Mouse (Mus musculus): Measurements from ENCODE around the gene Slc29a1. TPM values are rescaled to one million over a fixed set of nuclear protein-coding genes. Genes with fewer than 3 reads are reported as not detected.

Slc29a1 gene
- total and polyA plus RNA-seq, 2 experiments from 2014 or later, result 68.3 to 84.4 TPM

DNA sequence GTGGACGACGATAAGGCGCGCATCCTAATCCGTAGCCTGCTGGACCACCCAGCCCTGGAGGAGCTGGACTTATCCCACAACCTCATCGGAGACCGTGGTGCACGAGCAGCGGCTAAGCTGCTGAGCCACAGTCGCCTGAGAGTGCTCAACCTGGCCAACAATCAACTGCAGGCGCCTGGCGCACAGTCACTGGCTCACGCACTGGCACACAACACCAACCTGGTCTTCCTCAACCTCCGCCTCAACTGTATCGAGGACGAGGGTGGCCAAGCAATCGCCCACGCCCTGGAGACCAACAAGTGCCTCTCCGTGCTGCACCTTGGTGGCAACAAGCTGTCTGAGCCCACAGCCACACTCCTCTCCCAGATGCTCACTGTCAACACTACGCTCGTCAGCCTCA, 59.7 kb downstream of the Slc29a1 start:
- ATAC-seq (no peak), DNase-seq (no peak)
- peaks cover 4% of the 10 kb centered on the region; the same call in 1 of the 2 replicates for H3K4me1 ChIP-seq (ENCODE audit: insufficient read depth)
- no peak overlapping the region for H3K4me2 ChIP-seq (ENCODE audit: low read depth)
- H3K9ac ChIP-seq, result no peak overlapping the region
- H3K9me3 ChIP-seq (ENCODE audit: low read length), result no peaks in the 10 kb centered on the region
- TF ChIP-seq CTCF (IDR thresholded peaks at IDR 0.05; ENCODE audit: low read depth), result no peak
- 78% methylated on average over 21 of the region's 21 CpGs for WGBS
- peaks cover 5% of the 10 kb centered on the region for H3K36me3 ChIP-seq (ENCODE audit: insufficient read depth)
- H3K4me3 ChIP-seq (ENCODE audit: low read depth, low read length), result no peak overlapping the region
- H3K27me3 ChIP-seq (ENCODE audit: insufficient read depth, low read length), result no peaks in the 10 kb centered on the region
- H3K27ac ChIP-seq (ENCODE audit: low read depth, low read length), result no peak overlapping the region

DNA sequence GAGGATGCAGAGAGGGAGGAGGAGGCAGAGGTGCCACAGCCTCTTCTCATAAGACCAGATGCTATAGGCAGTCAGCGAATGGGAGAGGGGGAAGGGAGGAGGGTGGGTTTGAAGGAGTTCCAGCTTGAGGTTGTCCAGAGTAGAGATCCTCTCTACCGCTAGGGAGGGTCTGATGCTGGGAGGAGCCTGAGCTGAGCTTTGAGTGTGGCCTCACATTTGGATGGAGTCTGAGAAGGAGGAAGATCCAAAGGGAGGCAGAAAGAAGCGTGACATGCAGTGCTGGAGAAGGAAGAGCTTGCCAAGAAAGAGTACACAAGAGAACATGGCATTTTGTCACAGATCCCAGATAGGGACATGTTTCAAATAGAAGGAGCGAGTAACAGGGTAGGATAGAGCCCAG, 61.0 kb downstream of the Slc29a1 start:
- no peaks in the 10 kb centered on the region for H3K27me3 ChIP-seq (ENCODE audit: insufficient read depth, low read length)
- ATAC-seq, result no peak; the same call in 1 of the 2 replicates
- H3K27ac ChIP-seq (ENCODE audit: low read depth, low read length), result no peak overlapping the region

DNA sequence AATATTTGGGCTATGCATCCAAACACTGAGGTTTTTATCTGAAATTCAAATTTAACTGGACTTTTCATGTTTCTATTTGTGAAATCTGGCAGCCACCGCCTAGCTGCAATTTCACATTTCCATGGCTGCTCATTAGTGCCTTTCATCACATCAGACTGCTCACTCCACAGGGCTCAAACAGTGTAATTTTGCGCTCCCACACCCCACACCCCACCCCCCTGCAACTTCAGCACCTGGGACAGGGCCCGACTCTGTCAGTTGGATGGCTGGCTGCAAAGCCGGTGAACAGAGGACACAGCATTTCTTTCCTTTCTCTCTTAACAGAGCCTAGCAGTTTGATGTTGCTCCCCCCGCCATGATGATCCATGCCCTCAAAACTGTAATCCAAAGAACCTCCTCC, 63.1 kb downstream of the Slc29a1 start:
- no peaks in the 10 kb centered on the region for H3K36me3 ChIP-seq (ENCODE audit: insufficient read depth)
- H3K9ac ChIP-seq, result no peak overlapping the region
- no peak overlapping the region for H3K4me3 ChIP-seq (ENCODE audit: low read depth, low read length)
- no peak overlapping the region for H3K4me2 ChIP-seq (ENCODE audit: low read depth)
- no peaks in the 10 kb centered on the region for H3K9me3 ChIP-seq (ENCODE audit: low read length)
- H3K27me3 ChIP-seq (ENCODE audit: insufficient read depth, low read length), result no peaks in the 10 kb centered on the region
- ATAC-seq, result peak; percentile 56; the same call in 1 of the 2 replicates
- DNase-seq, result no peak
- H3K4me1 ChIP-seq (ENCODE audit: insufficient read depth), result peaks cover 4% of the 10 kb centered on the region; the same call in 1 of the 2 replicates
- H3K27ac ChIP-seq (ENCODE audit: low read depth, low read length), result no peak overlapping the region
- no peak for TF ChIP-seq CTCF (IDR thresholded peaks at IDR 0.05; ENCODE audit: low read depth)
- WGBS, result 13% methylated on average over 5 of the region's 5 CpGs

More for the DNA sequence above, 61.0 kb downstream of the Slc29a1 start:
- no peak for DNase-seq
- Histone ChIP-seq H3K4me3 (ENCODE audit: low read depth, low read length) (no peak overlapping the region), H3K9ac (no peak overlapping the region), H3K9me3 (ENCODE audit: low read length) (no peaks in the 10 kb centered on the region), H3K36me3 (ENCODE audit: insufficient read depth) (no peaks in the 10 kb centered on the region; the same call in 1 of the 2 replicates), H3K4me2 (ENCODE audit: low read depth) (no peak overlapping the region), H3K4me1 (ENCODE audit: insufficient read depth) (peaks cover 4% of the 10 kb centered on the region; the same call in 1 of the 2 replicates)
- no peak for TF ChIP-seq CTCF (IDR thresholded peaks at IDR 0.05; ENCODE audit: low read depth)
- WGBS, result 58% methylated on average over 4 of the region's 4 CpGs

Other genes with a start within 250 kb of the Slc29a1 start
- gene Cdc5l, start 165.9 kb downstream of the Slc29a1 start, total RNA-seq (2014; rRNA removed), result 49.5 and 72.6 TPM in 2 replicates
- gene Cdc5l, start 165.9 kb downstream of the Slc29a1 start, polyA plus RNA-seq (2015; fragmentation: Nextera tagmentation; extraction: Ambion mirVana), result 46.9 and 55.3 TPM in 2 replicates
- 0.92 and 1.6 TPM in 2 replicates for gene Spats1, start 124.2 kb downstream of the Slc29a1 start, total RNA-seq (2014; rRNA removed)
- gene Spats1, start 124.2 kb downstream of the Slc29a1 start, polyA plus RNA-seq (2015; fragmentation: Nextera tagmentation; extraction: Ambion mirVana), result 1.3 and 2.7 TPM in 2 replicates
- gene Aars2, start 92.8 kb downstream of the Slc29a1 start, total RNA-seq (2014; rRNA removed), result 19.2 and 20.8 TPM in 2 replicates
- gene Aars2, start 92.8 kb downstream of the Slc29a1 start, polyA plus RNA-seq (2015; fragmentation: Nextera tagmentation; extraction: Ambion mirVana), result 10.9 and 12.0 TPM in 2 replicates
- 1.0 and 1.4 TPM in 2 replicates for gene Tcte1, start 76.2 kb downstream of the Slc29a1 start, total RNA-seq (2014; rRNA removed)
- 4.7 and 5.7 TPM in 2 replicates for gene Tcte1, start 76.2 kb downstream of the Slc29a1 start, polyA plus RNA-seq (2015; fragmentation: Nextera tagmentation; extraction: Ambion mirVana)
- 79.2 and 79.6 TPM in 2 replicates for gene Tmem151b, start 49.9 kb downstream of the Slc29a1 start, total RNA-seq (2014; rRNA removed)
- 32.2 and 33.7 TPM in 2 replicates for gene Tmem151b, start 49.9 kb downstream of the Slc29a1 start, polyA plus RNA-seq (2015; fragmentation: Nextera tagmentation; extraction: Ambion mirVana)
- gene Nfkbie, start 43.9 kb downstream of the Slc29a1 start, total RNA-seq (2014; rRNA removed), result 2.8 and 3.1 TPM in 2 replicates
- 2.2 and 2.7 TPM in 2 replicates for gene Nfkbie, start 43.9 kb downstream of the Slc29a1 start, polyA plus RNA-seq (2015; fragmentation: Nextera tagmentation; extraction: Ambion mirVana)
- 80.9 and 87.0 TPM in 2 replicates for gene Slc35b2, start 35.7 kb downstream of the Slc29a1 start, total RNA-seq (2014; rRNA removed)
- 83.8 and 89.6 TPM in 2 replicates for gene Slc35b2, start 35.7 kb downstream of the Slc29a1 start, polyA plus RNA-seq (2015; fragmentation: Nextera tagmentation; extraction: Ambion mirVana)
- gene Hsp90ab1, start 26.3 kb downstream of the Slc29a1 start, total RNA-seq (2014; rRNA removed), result 1,283 and 1,351 TPM in 2 replicates
- gene Hsp90ab1, start 26.3 kb downstream of the Slc29a1 start, polyA plus RNA-seq (2015; fragmentation: Nextera tagmentation; extraction: Ambion mirVana), result 1,258 and 1,497 TPM in 2 replicates
- not detected in 2 replicates for gene Mymx, start 2.5 kb upstream of the Slc29a1 start, total RNA-seq (2014; rRNA removed)
- not detected in 2 replicates for gene Mymx, start 2.5 kb upstream of the Slc29a1 start, polyA plus RNA-seq (2015; fragmentation: Nextera tagmentation; extraction: Ambion mirVana)
- gene Capn11, start 59.7 kb upstream of the Slc29a1 start, total RNA-seq (2014; rRNA removed), result 0.85 and 1.3 TPM in 2 replicates
- gene Capn11, start 59.7 kb upstream of the Slc29a1 start, polyA plus RNA-seq (2015; fragmentation: Nextera tagmentation; extraction: Ambion mirVana), result 0.06 and 1.5 TPM in 2 replicates
- 25.3 and 40.2 TPM in 2 replicates for gene Mrpl14, start 86.7 kb upstream of the Slc29a1 start, total RNA-seq (2014; rRNA removed)
- gene Mrpl14, start 86.7 kb upstream of the Slc29a1 start, polyA plus RNA-seq (2015; fragmentation: Nextera tagmentation; extraction: Ambion mirVana), result 98.6 and 120 TPM in 2 replicates
- 198 and 228 TPM in 2 replicates for gene Tmem63b, start 87.3 kb upstream of the Slc29a1 start, total RNA-seq (2014; rRNA removed)
- gene Tmem63b, start 87.3 kb upstream of the Slc29a1 start, polyA plus RNA-seq (2015; fragmentation: Nextera tagmentation; extraction: Ambion mirVana), result 109 and 131 TPM in 2 replicates
- gene 1600014C23Rik, start 134.2 kb upstream of the Slc29a1 start, total RNA-seq (2014; rRNA removed), result not detected in 2 replicates
- not detected in 2 replicates for gene 1600014C23Rik, start 134.2 kb upstream of the Slc29a1 start, polyA plus RNA-seq (2015; fragmentation: Nextera tagmentation; extraction: Ambion mirVana)